Mouse (Mus musculus) cerebellum, adult 11 months (tissue): ENCODE results near the gene D630045J12Rik.

Source experiments
- DNase-seq: peaks from one replicate; pipeline ENCODE4 v3.0.0; 2022

Gene D630045J12Rik

DNA sequence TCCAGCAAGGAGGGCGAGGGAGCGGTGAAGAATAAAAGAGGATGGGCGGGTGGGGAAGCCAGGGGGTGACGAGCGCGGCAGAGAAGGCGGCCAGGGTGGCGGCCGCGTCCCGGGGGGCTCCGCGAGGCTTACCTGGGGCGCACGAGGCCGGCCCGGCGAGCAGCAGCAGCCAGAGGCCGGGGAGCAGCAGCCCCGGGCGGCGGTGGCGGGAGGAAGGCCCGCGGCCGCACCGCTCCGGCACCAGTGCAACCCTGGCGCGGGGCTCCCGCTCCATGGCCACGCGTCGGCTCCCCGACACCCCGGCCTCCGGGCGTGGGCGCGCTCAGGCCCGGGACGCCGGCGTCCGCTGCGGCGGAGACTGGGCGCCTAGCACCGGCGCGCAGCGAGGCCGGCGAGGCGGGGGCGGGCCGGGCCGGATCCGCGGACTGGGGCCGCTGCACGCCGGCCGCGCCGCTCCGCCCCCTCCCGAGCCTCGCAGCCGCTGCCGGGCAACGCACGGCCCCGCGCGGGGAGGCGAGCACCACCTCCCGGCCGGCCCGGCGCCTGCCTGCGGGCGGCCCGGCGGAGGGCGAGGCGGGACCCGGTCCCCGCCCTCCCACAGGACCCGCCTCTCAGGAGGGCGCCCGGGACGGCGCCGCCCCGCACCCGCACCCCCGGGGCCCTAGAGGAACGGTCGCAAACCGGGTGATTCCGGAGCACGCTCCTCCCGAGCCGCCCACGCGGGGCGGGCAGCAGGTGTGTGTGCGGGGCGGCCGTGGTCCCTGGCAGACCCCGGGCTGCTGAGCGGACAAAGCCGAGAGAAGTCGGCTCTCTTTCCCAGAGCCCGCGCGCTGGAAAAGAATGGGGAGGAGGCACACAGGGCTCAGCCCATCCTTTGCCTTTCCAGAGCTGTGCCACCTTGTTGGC lies at the start of gene D630045J12Rik:
TSS of gene D630045J12Rik (minus strand) at position 274 of the 906 bp plus-strand sequence.
- DNase-seq, result peak; percentile 68

DNA sequence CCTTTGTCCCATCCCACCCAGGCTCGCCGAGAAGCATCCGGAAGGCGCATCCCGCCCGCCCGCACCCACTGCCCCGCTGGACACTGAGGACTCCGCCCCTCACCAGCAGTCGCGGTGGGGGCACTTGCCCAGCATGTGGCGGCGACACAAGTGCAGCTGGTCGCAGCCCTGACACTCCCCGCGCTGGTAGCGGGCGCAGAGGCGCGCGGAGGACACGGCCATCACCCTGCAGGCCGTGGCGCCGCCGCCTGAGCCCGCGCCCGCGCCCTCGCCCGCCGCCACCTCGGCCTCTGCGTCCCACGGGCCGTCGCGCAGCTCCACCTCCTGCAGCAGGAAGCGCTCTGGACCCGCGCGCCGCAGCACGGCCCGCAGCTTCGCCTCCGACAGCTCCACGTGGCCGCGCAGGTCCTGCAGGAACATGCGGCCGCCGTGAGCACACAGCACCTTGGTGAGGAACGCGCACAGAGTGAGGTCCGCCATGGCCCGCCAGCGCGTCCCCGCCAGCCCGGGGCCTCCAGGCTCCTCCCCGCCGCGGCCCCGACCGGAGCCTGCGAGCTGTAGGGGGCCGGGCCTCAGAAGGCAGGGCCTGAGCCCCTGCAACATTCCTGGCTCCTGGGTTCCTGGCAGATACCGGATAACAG lies 45.1 kb upstream of the D630045J12Rik start, which contains the start of gene Zc3hav1l:
TSS of gene Zc3hav1l (minus strand) at position 499 of the 641 bp plus-strand sequence.
- DNase-seq, result peak; percentile 65

DNA sequence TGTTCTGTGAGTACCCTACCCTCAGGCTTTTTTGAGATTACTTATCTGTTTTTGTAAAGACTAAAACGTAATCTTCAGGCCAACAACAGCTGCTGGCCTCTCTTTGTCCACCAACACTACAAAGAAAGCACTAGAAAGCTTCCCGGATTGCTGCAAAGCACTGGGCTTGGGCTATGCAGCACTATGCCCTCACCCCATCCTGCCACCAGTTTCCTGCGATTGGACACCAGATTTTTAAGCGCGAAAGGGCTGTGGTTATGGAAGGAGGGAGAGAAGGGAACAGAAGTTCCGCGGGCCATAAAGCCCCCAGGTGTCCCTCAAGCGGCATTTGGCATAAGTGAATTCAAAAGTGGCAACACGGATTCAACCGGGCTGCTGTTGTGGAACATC lies 44.4 kb upstream of the D630045J12Rik start:
- peak; percentile 25 for DNase-seq

DNA sequence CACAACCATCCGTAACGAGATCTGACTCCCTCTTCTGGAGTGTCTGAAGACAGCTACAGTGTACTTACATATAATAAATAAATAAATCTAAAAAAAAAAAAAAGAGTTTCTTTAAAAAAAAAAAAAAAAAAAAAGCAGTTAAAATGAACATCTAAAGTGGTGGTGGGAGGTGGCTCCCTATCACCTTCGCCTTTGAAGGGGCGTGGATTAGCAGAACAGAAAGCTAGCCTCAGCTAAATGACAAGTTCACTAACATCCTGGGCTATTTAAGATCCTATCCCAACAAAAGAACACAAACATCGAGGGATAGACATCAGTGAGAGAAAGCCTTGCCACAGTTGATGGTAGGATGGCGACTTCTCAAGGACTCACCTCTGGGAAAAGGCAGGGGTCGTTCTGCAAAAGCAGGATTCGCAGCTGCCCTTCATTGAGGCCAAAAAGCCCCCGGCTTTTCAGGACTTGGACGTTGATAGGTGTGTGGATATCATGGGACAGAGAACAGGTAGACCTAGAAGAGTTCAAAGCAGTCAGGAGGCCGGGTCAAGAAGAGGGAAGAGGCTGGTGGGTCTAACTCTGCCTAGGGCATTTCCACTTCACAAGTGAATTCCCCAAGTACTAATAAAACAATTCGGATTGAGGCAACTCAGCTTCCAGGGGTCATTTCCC lies 43.9 kb upstream of the D630045J12Rik start:
- no peak for DNase-seq

DNA sequence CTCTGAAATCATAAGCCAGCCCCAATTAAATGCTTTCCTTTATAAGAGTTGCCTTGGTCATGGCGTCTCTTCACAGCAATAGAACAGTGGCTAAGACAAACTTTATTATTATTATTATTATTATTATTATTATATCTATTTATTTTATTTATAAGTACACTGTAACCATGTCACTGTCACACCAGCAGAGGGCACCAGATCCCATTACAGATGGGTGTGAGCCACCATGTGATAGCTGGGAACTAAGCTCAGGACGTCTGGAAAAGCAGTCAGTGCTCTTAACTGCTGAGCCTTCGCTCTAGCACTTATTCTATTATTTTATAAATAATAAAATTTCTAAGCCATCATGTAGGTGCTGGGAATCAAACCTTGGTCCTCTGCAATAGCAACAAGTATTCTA lies 39.9 kb upstream of the D630045J12Rik start:
- no peak for DNase-seq

DNA sequence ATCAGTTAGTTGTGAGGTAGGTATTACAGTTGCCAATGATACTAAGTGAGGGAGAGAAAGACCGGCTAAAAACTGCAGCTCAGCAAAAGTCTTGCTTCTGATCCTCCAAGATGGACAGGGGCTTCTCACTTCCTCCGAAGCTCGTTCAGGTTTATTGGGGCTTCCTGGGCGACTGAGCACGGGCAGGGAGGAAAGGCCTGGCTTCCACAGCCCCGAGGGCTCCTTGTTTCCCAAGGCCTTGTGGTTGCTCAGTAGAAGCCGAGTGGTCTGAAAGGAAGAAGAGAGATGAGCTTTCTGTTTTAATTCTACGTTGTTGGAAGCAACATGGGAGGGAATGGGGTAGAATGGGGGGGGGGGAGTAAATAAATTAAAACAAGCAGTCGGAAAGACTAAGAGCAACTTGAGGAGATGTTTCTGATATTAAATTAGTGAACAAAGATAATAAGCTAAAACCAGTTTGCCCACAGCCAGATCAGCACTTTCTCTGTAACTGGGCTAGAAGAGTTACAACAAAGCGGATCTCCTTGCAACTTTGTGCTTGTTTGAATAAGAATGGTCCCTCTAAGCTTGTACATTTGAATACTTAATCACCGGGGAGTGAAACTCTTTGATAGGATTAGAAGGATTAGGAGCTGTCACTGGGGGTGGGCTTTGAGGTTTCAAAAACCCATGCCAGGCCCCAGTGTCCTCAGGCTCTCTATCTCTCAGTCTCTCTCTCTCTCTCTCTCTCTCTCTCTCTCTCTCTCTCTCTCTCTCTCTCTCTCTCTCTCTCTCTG lies 39.2 kb upstream of the D630045J12Rik start:
- no peak for DNase-seq

DNA sequence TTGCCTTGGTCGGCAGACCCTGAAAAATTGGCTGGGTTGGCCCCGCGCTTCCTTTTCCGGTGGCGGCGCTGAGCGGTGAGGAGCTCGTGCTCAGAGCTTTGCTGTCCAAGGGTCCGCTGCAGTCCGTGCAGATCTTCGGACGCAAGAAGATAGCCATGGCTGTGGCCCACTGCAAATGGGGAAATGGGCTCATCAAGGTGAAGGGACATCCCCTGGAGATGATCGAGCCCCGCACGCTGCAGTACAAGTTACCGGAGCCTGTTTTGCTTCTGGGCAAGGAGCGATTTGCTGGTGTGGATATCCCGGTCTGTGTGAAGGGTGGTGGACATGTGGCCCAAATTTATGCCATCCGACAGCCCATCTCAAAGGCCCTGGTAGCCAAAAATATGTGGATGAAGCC lies 30.6 kb upstream of the D630045J12Rik start:
- DNase-seq, result no peak

DNA sequence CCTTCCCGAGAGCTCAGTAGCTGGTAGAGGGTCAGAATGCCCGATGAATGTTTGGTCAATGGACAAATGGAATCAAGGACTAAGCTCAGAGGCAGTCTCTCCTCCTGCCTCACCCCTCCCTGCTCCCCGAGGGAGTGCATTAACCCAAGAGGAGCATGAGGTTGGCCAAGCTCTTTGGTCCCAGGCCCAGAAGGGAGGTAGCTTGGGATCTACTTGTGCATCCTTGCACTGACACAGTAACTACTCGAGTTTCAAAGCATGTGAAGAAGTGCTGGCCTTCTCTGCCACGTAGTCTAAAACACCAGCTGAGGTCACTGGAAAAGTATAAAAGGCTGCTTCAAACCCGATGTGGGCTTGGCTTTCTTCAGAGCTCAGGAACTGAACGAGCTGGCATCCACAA lies 10.7 kb upstream of the D630045J12Rik start:
- no peak for DNase-seq

DNA sequence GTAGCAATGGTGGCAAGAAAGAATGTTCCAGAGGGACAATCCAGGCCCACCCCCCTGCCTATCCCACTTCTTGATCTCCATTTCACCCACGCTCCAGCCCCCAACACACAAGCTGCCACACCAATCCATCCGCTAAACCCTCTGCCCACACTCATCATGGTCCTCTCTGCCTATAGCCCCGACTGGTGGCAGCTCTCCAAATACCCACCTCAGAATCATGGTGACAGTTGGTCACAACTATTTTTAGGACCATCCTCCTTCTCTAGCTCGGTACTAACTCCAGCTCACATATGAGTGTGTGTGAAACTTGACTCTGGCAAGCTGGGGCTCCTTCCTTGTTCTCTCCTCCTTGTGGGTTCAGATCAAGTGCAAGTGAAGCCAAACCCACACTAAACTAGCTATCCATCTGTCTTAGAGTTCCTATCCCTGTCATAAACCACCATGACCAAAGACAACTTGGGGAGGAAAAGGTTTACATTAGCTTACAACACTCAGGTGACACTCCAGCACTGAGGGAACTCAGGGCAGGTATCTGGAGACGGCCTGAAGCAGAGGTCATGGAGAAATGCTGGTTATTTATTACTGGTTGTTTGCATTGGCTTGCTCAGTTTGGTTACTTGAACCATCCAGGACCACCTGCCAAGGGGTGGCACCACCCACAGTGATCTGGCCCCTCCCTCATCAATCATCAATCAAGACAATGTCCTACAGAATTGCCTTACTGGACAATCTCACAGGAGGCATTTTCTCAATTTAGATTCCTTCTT lies 9.8 kb upstream of the D630045J12Rik start:
- DNase-seq, result no peak

DNA sequence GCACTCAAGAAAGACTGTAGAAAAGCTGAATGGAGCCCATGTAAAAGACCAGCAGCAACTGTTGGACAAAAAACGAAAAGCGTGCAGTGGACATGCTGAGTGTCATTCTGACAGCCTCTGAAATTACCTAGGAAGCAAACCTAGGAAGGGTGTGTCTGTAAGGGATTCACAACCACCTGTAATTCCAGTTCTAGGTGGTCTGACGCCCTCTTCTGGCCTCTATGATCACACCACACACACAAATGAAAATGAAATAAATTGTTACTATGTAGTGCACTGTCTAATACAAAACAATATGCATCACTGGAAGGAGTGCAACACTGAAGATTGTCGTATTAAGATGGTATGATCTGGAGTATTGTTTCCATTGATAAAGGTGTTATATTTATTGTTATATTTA lies 8.1 kb upstream of the D630045J12Rik start:
- no peak for DNase-seq

DNA sequence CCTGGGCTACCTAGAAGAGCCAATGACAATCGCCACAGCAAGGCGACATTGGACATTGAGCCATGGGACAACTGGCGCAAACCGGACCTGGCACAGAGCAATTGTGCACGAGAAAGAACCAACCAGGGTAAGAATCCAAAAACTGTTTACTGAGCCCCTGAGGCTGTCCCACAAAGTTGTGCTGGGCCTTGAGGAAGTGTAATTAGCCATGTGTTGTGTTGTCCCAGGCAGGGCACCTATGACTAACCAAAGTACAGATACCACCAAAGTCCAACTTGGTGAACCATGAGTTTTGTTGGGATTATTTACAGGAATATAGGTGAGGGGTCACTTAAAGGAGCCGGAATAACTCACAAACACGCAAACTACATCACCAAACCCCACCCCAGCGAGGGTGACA lies 3.7 kb upstream of the D630045J12Rik start:
- no peak for DNase-seq

DNA sequence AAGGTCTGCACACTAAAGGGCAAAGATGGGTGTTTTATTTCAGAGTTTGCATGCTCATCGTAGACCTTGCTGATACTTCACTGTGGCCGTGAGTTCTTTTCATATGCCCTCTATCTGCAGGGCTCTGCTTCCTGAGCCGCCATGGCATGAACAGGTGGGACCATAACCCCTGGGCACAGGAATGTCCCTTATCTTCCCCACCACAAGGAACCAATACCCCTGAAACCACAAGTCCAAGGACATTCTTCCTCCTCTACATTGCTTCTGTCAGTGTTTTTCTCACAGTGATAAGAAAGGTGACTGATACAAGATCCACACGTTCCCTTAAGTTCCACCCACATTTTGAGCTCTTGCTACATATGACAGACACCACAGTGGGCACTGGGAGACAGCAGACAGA lies 3.0 kb upstream of the D630045J12Rik start:
- DNase-seq, result no peak

DNA sequence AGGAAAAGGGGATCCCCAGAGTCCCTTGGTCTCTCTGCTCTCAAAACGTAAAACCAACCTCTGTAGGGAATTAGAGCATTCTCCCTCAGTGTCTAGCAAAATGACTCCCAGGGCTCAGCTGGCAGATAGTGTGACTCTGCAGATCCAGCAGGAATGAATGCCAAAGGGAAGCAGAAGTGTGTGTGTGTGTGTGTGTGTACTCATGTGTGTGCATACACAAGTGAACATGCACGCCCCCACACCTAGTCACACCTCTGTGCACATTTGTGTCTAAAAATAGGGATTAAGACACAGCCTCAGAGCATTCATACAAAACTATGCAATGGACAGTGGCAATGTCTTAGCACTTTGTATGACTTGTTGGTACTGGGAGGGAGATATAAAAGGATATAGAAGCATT lies 2.0 kb upstream of the D630045J12Rik start:
- DNase-seq, result no peak

DNA sequence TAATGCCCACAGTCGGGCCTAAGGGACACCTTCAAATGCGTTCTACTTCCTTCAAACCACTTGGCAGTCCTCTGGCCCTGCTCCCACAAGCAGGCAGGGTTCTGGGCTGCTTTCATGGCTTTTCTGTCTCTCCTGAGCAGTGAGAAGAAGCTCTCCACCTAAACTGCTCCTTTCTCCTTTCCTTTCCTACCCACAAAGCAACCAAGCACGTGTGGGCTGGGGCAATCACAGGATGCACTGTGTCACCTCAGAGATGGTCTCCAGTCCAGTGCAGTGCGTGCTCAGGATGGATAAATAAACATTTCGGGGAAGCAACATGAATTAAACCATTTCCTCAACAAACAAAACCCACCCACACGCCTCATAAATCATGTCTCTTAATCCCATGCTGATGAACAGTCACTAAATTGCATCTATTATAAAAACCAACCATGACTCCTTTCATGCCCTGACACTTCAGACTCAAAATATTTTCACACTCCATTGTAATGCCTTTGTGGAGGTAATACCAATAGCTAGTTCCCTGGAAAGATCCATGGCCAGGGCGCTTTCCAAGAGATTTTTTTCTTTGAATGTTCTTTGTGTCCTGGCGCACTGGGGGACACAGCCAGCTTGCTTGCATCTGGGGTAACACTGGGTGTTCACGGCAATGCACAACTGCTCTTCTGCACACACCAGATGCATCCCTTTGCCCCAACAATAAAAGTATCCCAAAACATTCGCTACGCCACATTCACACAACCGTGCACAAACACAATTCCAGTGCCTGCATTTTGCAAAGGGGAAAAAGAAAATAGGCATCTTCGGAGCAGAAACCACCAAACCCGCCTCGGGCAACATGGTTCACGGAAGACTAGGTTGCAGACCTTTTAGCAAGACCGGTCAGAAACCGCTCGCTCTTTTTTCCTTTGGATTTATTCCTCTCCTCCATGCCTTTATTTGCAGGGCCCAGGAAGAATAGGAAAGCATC lies 758 bp downstream of the D630045J12Rik start:
- DNase-seq, result no peak

DNA sequence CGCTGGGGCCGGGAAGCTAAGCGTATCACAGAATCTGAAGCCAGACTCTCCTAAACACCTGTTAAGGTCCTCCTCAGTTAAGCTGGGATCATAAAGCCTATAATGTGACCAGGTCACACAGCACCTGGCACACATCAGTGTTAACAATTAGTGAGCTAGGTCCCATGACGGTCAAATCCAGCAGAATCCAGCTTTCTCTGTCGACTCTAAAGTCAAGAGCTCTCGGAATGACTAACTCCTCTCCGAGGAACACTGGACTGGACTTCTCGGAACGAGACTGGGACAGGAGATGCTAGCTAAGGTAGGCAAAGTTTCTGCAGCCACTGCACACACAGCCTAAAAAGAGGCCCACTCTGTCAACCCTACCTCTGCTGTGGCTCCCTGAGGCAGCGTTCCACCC lies 1.7 kb downstream of the D630045J12Rik start:
- DNase-seq, result no peak

DNA sequence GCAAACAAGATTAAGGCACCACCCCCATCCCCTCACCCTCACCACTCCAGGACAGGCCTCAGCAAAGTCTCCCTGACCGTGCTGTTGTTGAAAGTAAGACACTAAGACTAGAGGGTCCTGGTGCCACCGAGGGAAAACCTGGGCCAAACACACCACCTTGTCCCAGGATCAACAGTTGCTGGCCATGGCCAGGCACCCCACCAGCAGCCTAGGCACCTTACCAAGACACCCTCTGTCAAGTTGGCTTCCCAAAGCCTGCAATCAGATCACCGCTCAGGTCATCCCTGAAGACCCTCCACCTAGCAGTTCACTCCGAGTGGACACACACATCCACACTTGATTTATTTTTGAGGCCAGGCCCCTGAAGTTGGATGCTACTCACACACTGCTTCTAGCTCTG lies 2.3 kb downstream of the D630045J12Rik start:
- peak; percentile 52 for DNase-seq

DNA sequence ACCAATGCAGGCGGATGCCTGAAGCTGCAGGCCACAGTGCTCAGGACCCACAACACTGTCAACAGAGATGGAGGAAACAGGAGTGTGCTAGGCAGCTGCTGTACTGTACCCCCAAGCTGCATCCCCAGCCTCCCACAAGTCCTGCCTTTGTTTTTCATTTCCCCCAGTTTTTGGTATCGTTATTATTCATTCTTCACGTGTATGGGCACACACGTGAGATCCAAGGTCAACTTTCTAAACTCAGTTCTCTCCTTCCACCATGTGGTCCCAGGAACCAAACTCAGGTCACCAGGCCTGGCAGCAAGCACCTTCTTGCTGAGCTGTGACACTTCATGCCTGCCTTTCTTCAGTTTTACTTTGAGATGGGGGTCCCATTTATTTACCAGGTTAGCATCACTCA lies 6.4 kb downstream of the D630045J12Rik start:
- no peak for DNase-seq

DNA sequence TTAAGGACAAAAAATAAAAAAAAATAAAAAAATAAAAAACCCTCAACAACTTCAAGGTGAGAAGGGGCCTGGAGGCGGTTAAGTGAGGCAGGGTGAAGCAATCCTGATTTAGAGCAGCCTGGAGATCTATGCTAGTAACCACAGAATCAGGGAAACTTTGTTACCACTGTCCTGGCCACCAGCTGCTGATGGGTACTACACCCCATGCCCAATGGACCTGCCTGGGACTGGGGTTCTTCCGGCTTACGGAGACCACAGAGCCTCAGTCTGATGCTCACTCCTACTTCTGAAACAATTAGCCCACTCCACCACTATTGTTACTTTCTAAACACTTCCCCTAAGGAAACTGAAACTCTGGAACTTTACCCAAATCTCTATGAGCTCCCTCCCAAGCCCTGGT lies 9.0 kb downstream of the D630045J12Rik start:
- no peak for DNase-seq

DNA sequence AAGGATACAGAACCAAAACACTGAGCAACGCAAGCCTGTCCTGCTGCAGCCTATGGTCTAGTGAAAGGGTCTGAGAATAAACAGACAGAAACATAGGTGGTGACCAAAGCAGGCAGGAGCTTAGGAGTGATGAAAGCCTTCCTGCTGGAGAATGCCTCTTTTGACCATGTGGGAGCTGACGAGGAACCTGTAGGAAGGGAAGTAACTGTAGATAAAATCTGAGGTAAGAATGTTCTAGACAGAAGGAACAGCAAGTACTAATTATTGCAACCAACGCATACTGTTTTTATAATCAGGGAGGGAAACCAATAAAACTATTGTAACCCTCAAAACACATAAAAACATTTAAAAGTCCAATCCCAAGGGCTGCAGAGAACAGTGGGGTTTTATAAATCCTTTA lies 9.6 kb downstream of the D630045J12Rik start:
- no peak for DNase-seq

DNA sequence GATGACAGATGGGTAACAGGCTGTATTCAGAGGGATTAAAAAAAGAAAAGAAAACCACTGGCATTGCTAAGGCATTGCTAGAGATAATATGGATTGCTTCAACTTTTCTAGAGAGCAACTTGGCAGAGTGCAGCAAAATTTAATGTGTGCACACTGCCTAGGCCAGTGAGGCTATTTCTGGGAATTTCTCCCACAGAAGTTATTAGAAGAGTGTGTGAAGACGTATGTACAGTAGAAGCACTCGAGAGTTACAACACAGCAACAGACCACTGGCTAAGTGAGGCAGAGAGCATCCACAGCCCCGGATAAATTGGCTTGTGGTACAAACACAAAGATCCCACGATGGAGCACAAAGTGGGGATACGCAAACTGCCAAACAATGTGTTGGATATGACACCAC lies 11.0 kb downstream of the D630045J12Rik start:
- no peak for DNase-seq

DNA sequence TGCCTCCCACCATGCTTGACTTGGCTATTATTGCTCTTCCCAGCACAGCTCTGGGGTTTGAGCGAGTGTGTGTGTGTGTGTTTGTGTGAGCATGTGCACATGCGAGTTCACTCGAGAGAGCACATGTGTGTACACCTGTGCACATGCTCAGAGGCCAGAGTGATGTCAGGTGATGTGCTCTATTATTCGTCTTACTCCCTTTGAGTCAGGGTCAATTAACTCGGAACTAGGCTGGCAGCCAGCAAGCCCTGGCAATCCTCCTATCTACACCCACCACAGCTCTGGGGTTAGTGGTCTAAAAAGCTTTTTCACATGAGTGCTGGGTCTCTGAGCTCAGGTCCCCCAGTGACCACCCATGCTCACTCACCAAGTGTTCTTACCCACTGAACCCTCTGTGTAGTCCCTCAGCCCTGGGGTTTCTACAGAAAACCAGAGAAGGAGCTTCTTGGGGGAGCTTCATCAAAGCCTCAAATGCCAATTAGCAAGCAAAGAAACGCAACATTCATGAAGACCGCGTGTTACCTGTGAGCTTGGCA lies 11.4 kb downstream of the D630045J12Rik start:
- DNase-seq, result no peak
